Mouse (Mus musculus) layer of hippocampus, adult 11-12 months (tissue): ENCODE results near the gene Qrich2.
"Not testable (repeated sequence)": the region's sequence is repeated elsewhere in the genome, so short reads cannot be mapped to it uniquely, and the experiment has no call there.

Experiments
- DNase-seq: peaks from one replicate; pipeline ENCODE4 v3.0.0; 2022; ENCODE audit warnings: low spot score

Gene Qrich2

DNA sequence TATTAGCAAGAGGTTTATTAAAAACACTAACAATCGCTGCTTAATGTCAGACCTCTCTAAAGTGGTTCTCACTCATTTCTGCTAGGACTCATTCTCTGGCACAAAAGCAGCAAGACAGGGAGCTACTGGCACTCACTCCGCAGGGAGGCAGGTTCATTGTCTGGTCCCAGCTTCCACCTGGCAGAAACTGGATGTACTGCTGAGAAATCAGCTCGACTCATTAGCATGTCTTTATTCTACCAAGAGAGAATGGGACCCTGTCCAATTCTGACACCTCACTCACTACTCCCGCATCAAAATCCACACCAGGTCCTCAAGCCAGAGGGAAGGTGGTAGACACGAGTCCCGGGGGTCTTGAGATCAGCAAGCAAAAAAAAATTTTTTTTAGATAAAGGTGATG is 54.5 kb downstream of the Qrich2 start:
- no peak for DNase-seq

- not testable (repeated sequence) for DNase-seq
These were observed 55.6 kb downstream of the Qrich2 start for GRCm38 (mm10) chr11:116410415-116410814.

GRCm38 (mm10) chr11:116409008-116409407 is 57.0 kb downstream of the Qrich2 start:
- DNase-seq, result no peak

- no peak for DNase-seq
These were observed 59.8 kb downstream of the Qrich2 start for GRCm38 (mm10) chr11:116406231-116406728.

DNA sequence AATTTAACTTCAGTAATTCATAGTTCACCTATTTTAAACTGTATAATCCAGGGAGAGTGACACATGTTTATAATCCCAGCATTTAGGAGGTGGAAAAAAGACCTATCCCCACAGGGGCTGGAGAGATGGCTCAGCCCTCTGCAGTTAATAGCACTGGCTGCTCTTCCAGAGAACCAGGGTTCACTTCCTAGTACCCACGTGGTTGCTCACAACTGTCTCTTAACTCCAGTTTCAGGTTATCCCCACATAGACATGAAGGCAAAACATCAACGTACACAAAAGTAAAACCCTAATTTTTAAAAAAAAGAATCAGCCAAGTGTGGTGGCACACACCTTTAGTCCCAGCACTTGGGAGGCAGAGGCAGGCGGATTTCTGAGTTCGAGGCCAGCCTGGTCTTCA is 60.4 kb downstream of the Qrich2 start:
- DNase-seq, result no peak

DNA sequence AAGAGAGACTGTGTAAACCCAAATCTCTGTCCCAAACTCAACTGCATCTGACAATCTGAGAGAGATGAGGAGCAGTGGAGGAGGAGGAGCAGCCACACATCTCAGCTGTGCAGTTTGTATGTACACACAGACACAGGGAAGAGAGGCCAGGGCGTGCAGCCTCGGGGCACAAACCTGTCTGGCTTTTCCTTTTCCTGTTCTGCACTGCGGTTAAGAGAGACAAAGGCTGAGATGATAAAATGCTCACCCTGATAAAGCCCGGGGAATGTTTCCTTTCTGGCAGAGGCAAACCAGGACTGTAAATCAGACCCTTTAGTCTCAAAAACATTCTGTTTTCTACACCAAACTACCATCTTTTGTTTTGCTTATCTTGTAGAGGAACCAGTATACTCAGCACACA is 65.5 kb downstream of the Qrich2 start:
- DNase-seq, result no peak

DNA sequence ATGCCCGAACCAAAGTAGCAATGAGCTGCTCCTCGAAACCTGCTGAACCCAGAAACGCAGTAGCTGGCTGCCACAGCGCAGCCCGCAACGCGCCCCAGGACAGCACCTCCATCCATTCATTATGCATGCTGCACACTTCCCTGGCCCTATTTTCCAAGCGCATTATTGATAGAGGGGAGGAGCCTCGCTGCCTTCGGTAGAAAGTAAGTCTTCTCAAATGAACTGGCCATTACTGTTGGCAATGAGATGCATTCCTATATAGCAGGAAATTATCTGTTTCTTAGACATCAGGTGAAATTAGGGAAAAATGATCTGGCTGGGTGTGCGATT is 67.7 kb downstream of the Qrich2 start:
- no peak for DNase-seq

DNA sequence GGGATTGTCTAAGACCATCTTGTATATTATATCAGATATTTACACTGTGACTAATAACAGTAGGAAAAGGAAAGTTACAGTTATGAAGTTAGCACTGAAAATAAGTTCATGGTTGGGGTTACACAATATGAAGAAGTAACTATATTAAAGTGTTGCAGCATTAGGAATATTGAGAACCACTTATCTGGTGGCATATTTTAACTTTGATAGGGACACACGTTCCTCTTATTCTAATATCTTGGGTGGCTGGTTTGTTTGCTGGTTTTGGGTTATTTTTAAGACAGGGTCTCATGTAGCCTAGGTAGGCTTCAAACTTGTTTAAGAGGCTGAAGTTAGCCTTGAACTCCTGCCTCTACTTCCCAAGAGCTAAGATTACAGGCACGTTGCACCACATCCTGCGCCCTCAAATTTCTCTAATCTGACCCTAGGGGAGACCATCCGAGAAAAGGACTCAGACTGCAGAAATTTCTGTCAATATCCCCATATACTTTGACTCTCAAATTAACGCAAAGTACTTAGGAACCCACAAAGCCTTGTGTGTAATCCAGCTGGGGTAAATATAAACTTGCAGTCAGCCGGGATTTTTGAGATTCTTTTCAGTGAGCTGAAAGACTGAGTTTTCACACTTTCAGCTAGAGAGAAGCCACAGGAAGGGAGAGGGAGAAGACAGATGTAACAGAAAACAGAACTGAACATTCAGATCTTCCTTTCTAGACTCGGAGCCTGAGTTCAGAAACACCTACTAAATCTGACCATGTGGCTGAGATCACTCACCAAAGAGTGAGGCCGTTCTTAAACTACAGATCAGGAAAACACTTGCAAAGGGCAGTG is 68.3 kb downstream of the Qrich2 start:
- no peak for DNase-seq

DNA sequence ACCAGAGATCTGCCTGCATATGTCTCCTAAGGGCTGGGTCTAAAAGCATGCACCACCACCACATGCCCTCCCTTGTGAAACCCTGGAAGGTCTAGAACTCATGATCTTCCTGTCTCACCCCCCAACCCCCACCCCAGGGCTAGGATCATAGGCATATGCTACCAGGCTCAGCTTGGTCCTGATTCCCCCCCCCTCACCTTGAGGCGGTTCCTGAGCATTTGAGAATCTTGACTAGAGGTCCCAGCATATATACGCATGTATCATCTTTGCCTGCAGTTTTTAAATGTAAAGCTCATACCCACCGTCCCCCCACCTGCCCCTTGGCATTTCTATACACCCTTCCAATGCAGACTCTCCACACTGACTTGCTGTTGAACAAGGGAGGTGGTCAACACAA is 69.1 kb downstream of the Qrich2 start:
- no peak for DNase-seq

DNA sequence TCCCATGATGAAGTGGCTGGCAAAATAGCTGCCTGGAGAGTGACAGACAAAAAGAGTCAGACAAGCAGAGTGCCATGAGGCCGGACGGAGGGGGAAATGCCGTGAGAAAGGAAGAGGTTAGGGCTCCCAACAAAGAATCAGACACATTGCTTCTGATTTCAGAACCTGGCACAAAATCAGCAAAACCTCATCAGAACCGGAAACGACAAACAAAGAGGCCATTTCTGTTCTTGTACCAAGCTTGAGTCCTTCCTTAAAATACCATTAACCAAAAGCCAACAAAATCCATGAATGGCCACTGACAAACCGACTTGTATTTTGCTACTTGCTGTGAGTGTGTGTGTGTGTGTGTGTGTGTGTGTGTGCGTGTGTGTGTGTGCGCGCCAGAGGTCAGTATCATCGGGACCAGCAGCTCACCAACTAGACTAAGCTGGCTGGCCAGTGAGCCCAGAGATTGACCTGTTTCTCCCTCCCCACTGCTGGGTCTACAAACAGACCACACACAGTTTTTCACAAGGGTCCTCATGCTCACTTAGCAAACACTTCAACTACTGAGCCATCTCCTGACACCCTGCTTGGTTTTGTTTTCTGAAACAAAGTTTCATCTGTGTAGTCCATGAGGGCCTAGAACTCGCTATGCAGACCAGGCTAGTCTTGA is 69.6 kb downstream of the Qrich2 start:
- DNase-seq, result no peak

- no peak for DNase-seq
These were observed 71.3 kb downstream of the Qrich2 start for GRCm38 (mm10) chr11:116394769-116395168.
